Mouse (Mus musculus): ENCODE measurements at regions not wholly inside any gene's neighbourhood (a gene's known extent, or its start where the extent isn't known, plus 50 kb on each side); places are given as distances from the start of the nearest gene placed in this dataset.

GRCm38 (mm10) chr3:40441092-40442036 lies 89.7 kb upstream of the Intu start:
- no peak for TF ChIP-seq CTCF (IDR thresholded peaks at IDR 0.05; ENCODE audit: low read depth, low read length)
- no peak for TF ChIP-seq POLR2A (IDR thresholded peaks at IDR 0.05; ENCODE audit: extremely low read depth, insufficient read depth, low read length)

Measured in liver, adult 2 months (tissue).